Mouse (Mus musculus): ENCODE measurements around the gene Anks3.

- TF ChIP-seq USF1 (IDR thresholded peaks at IDR 0.05; ENCODE audit: low read depth, low read length) (no peak), CTCF (IDR thresholded peaks at IDR 0.05 in 2 of 3, conservative IDR thresholded peaks at IDR 0.05 in 1 of 3; ENCODE audit: control insufficient read depth in 1 of 3, insufficient read depth in 1 of 3, low read depth in 2 of 3, low read length in 3 of 3, poor library complexity in 1 of 3, severe bottlenecking in 1 of 3) (no peak), ZKSCAN1 (IDR thresholded peaks at IDR 0.05; ENCODE audit: low read depth, low read length) (no peak), MEF2A (IDR thresholded peaks at IDR 0.05; ENCODE audit: extremely low read depth, insufficient replicate concordance, low read depth, low read length, poor library complexity, severe bottlenecking) (no peak), POLR2AphosphoS2 (IDR thresholded peaks at IDR 0.05; ENCODE audit: low read length) (no peak), SMC3 (IDR thresholded peaks at IDR 0.05; ENCODE audit: low read depth, low read length) (no peak), EP300 (IDR thresholded peaks at IDR 0.05; ENCODE audit: low read depth in 1 of 2, low read length in 2 of 2) (no peak), POLR2A (IDR thresholded peaks at IDR 0.05; ENCODE audit: control insufficient read depth in 1 of 2, insufficient read depth in 1 of 2, low read depth in 1 of 2, low read length in 2 of 2, poor library complexity in 1 of 2) (no peak), E2F4 (IDR thresholded peaks at IDR 0.05; ENCODE audit: borderline replicate concordance, low read depth, low read length) (no peak), ZNF384 (IDR thresholded peaks at IDR 0.05; ENCODE audit: low read depth, low read length) (no peak), POLR2AphosphoS5 (IDR thresholded peaks at IDR 0.05; ENCODE audit: borderline replicate concordance, low read depth, low read length) (no peak)
Observed at GRCm38 (mm10) chr16:4993276-4993675, 29.3 kb upstream of the Anks3 start.
